ENCODE assay signal across 12 mouse cellular contexts in the genomic region with DNA sequence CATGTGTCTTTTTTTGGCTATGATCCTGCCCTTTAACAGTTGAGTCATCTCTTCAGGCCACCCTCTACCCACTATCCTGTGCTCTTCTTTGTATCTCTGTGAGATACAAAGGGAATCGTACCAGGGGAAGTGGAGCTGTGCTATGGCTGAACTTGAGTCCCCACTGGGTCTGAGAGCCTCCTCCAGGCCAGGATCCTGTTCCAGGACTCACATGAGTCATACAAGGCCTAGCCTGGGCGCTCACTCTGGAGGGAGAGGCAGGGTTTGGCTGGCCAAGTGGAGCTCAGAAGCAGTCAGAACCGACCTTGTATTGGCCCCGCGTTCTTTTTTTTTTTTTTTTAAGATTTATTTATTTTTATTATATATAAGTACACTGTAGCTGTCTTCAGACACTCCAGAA.
"Had no signal": no experiment of that assay in that cellular context is flagged by ENCODE, and none has a peak within 500 bp of the region (broad histone marks: within the 10 kb centered on the region; RNA-seq: fewer than 3 reads in every experiment).

No protein-coding gene starts in this region.

- H3K27ac ChIP-seq: left cerebral cortex, adult 2 months; liver, embryonic 13.5 days; stomach, postnatal 0 days had no signal

- DNase-seq: kidney, postnatal 14 days; layer of hippocampus, postnatal 36 days; liver, embryonic 13.5 days; lung, adult 2 months; lung, postnatal 14 days; lung, postnatal 4 days; midbrain, embryonic 14.5 days; thymus, adult 2 months; thymus, postnatal 14 days; thymus, postnatal 4 days had no signal

- H3K4me3 ChIP-seq: left cerebral cortex, adult 2 months; liver, embryonic 13.5 days had no signal
